Mouse (Mus musculus): ENCODE results near the gene Mprip.

Mprip gene

GRCm38 (mm10) chr11:59814311-59814710 is 153.2 kb downstream of the Mprip start:
- in situ Hi-C loops (cut with MboI; ENCODE audit: unreplicated experiment in 2 of 2) = loop anchor here in 1 of 2 experiments (25.0 kb wide), 1 partner anchor 1948 kb away; the partner anchor contains the start of gene Prpsap2

- in situ Hi-C loops (cut with MboI; ENCODE audit: unreplicated experiment in 2 of 2) = loop anchor here in 1 of 2 experiments (25.0 kb wide), 1 partner anchor 1947 kb away; the partner anchor contains the start of gene Prpsap2
Measured at GRCm38 (mm10) chr11:59814936-59815335, 153.8 kb downstream of the Mprip start.

GRCm38 (mm10) chr11:59815482-59816065 is 154.5 kb downstream of the Mprip start:
- in situ Hi-C loops (cut with MboI; ENCODE audit: unreplicated experiment in 2 of 2) = loop anchor here in 1 of 2 experiments (25.0 kb wide), 1 partner anchor 1947 kb away; the partner anchor contains the start of gene Prpsap2

GRCm38 (mm10) chr11:59817916-59818315 is 156.8 kb downstream of the Mprip start:
- in situ Hi-C loops (cut with MboI; ENCODE audit: unreplicated experiment in 2 of 2) = loop anchor here in 1 of 2 experiments (25.0 kb wide), 1 partner anchor 1944 kb away; the partner anchor contains the start of gene Prpsap2

- in situ Hi-C loops (cut with MboI; ENCODE audit: unreplicated experiment in 2 of 2) = loop anchor here in 1 of 2 experiments (25.0 kb wide), 1 partner anchor 1941 kb away; the partner anchor contains the start of gene Prpsap2
Measured at GRCm38 (mm10) chr11:59821625-59822024, 160.5 kb downstream of the Mprip start.
